ENCODE assay signal across 14 mouse cellular contexts in the genomic region with DNA sequence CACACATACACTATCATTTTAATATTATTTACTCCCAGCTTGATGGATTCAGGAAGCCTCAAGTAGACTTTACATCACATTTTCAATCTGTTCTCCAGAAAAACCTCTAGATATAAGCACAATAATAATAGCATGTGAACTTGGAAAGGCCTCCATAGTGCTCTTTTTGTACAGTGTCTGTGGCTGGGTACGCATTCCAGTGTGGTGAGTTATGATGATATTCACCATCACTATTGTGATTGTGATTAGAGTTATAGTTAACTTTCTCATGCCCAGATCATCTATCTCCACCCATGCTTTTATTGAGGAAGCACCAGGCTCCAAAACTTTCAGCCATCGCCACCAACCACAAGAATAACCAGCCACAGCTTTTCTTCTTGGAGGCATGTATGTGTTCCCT.
"Had no signal": no experiment of that assay in that cellular context is flagged by ENCODE, and none has a peak within 500 bp of the region (broad histone marks: within the 10 kb centered on the region; RNA-seq: fewer than 3 reads in every experiment).

No protein-coding gene starts in this region.

- DNase-seq: kidney, adult 18-20 months; kidney, postnatal 25 days; layer of hippocampus, adult 9-11 months; lung, postnatal 14 days; right cerebral cortex, adult 18-20 months; right cerebral cortex, postnatal 25 days; thymus, postnatal 36 days had no signal

- H3K36me3 ChIP-seq: intestine, embryonic 15.5 days; kidney, embryonic 15.5 days; limb, embryonic 12.5 days; lung, embryonic 15.5 days; midbrain, embryonic 13.5 days; neural tube, embryonic 15.5 days had no signal

- H3K4me1 ChIP-seq: intestine, embryonic 15.5 days; midbrain, embryonic 13.5 days; neural tube, embryonic 15.5 days had no signal

- H3K27ac ChIP-seq: intestine, embryonic 15.5 days; kidney, embryonic 15.5 days; limb, embryonic 12.5 days; lung, embryonic 15.5 days; macrophage; midbrain, embryonic 13.5 days; neural tube, embryonic 15.5 days had no signal

- H3K27me3 ChIP-seq: intestine, embryonic 15.5 days; lung, embryonic 15.5 days; neural tube, embryonic 15.5 days had no signal

- ATAC-seq: intestine, embryonic 15.5 days; midbrain, embryonic 13.5 days had no signal

- H3K9me3 ChIP-seq: intestine, embryonic 15.5 days; kidney, embryonic 15.5 days; limb, embryonic 12.5 days; lung, embryonic 15.5 days; midbrain, embryonic 13.5 days; neural tube, embryonic 15.5 days had no signal

- H3K4me2 ChIP-seq: intestine, embryonic 15.5 days; kidney, embryonic 15.5 days; limb, embryonic 12.5 days; lung, embryonic 15.5 days; midbrain, embryonic 13.5 days; neural tube, embryonic 15.5 days had no signal

- H3K9ac ChIP-seq: intestine, embryonic 15.5 days; kidney, embryonic 15.5 days; limb, embryonic 12.5 days; lung, embryonic 15.5 days; midbrain, embryonic 13.5 days; neural tube, embryonic 15.5 days had no signal

- H3K4me3 ChIP-seq: intestine, embryonic 15.5 days; kidney, embryonic 15.5 days; limb, embryonic 12.5 days; lung, embryonic 15.5 days; midbrain, embryonic 13.5 days; neural tube, embryonic 15.5 days had no signal
